Mouse (Mus musculus): Measurements from ENCODE around the gene Ifngr2.

Ifngr2 gene

GRCm38 (mm10) chr16:91561541-91562457, 14.9 kb downstream of the Ifngr2 start:
- in situ Hi-C loops (cut with MboI, MseI): loop anchor here in 1 of 2 experiments (5.0 to 10.0 kb wide), 2 partner anchors 61 to 637 kb away; no protein-coding TSS in a partner anchor

GRCm38 (mm10) chr16:91564580-91565291, 17.9 kb downstream of the Ifngr2 start:
- in situ Hi-C loops (cut with MboI, MseI): loop anchor here in 1 of 2 experiments (5.0 to 10.0 kb wide), 2 partner anchors 58 to 640 kb away; no protein-coding TSS in a partner anchor

GRCm38 (mm10) chr16:91565292-91565951, 18.6 kb downstream of the Ifngr2 start:
- in situ Hi-C loops (cut with MboI, MseI): loop anchor here in 1 of 2 experiments (10.0 kb wide), 1 partner anchor 641 kb away; no protein-coding TSS in a partner anchor

GRCm38 (mm10) chr16:91566002-91566401, 19.1 kb downstream of the Ifngr2 start:
- in situ Hi-C loops (cut with MboI, MseI): loop anchor here in 1 of 2 experiments (10.0 kb wide), 1 partner anchor 641 kb away; no protein-coding TSS in a partner anchor

GRCm38 (mm10) chr16:91568960-91569359, 22.1 kb downstream of the Ifngr2 start:
- in situ Hi-C loops (cut with MboI, MseI): loop anchor here in 1 of 2 experiments (10.0 kb wide), 1 partner anchor 644 kb away; no protein-coding TSS in a partner anchor

GRCm38 (mm10) chr16:91571105-91571504, 24.2 kb downstream of the Ifngr2 start:
- in situ Hi-C loops (cut with MboI, MseI): no loop called here

- in situ Hi-C loops (cut with MboI, MseI): no loop called here
Measured at GRCm38 (mm10) chr16:91575151-91575550, 28.3 kb downstream of the Ifngr2 start.

GRCm38 (mm10) chr16:91578980-91579720, 32.3 kb downstream of the Ifngr2 start:
- in situ Hi-C loops (cut with MboI, MseI): no loop called here

GRCm38 (mm10) chr16:91582307-91582706, 35.4 kb downstream of the Ifngr2 start:
- in situ Hi-C loops (cut with MboI, MseI): loop anchor here (5.0 kb wide), 1 partner anchor 70 kb away; no protein-coding TSS in a partner anchor

GRCm38 (mm10) chr16:91585617-91586016, 38.7 kb downstream of the Ifngr2 start:
- in situ Hi-C loops (cut with MboI, MseI): loop anchor here (5.0 kb wide), 1 partner anchor 228 kb away; no protein-coding TSS in a partner anchor

- in situ Hi-C loops (cut with MboI, MseI): loop anchor here (5.0 kb wide), 1 partner anchor 229 kb away; no protein-coding TSS in a partner anchor
Measured at GRCm38 (mm10) chr16:91586244-91586643, 39.4 kb downstream of the Ifngr2 start.

GRCm38 (mm10) chr16:91587730-91588453, 41.0 kb downstream of the Ifngr2 start:
- in situ Hi-C loops (cut with MboI, MseI): loop anchor here (5.0 kb wide), 1 partner anchor 231 kb away; no protein-coding TSS in a partner anchor

GRCm38 (mm10) chr16:91588703-91589102, 41.8 kb downstream of the Ifngr2 start:
- in situ Hi-C loops (cut with MboI, MseI): loop anchor here (5.0 kb wide), 1 partner anchor 231 kb away; no protein-coding TSS in a partner anchor

- in situ Hi-C loops (cut with MboI, MseI): no loop called here
Measured at GRCm38 (mm10) chr16:91592162-91592561, 45.3 kb downstream of the Ifngr2 start.

- in situ Hi-C loops (cut with MboI, MseI): no loop called here
Measured at GRCm38 (mm10) chr16:91593262-91593661, 46.4 kb downstream of the Ifngr2 start.

GRCm38 (mm10) chr16:91595076-91595475, 48.2 kb downstream of the Ifngr2 start:
- in situ Hi-C loops (cut with MboI, MseI): no loop called here

- in situ Hi-C loops (cut with MboI, MseI): no loop called here
Measured at GRCm38 (mm10) chr16:91596397-91596778, 49.5 kb downstream of the Ifngr2 start.

GRCm38 (mm10) chr16:91596779-91597671, 50.2 kb downstream of the Ifngr2 start:
- in situ Hi-C loops (cut with MboI, MseI): no loop called here

- in situ Hi-C loops (cut with MboI, MseI): no loop called here
Measured at GRCm38 (mm10) chr16:91597672-91598010, 50.8 kb downstream of the Ifngr2 start, which contains the start of gene Tmem50b. Tmem50b (minus strand) TSS chr16:91597800.

Data from T-helper 17 cell (primary cell).